Mouse (Mus musculus) 416B (cell line): Measurements from ENCODE around the gene Lrp1.

Experiments
- DNase-seq: peaks from one replicate; pipeline ENCODE4 v3.0.0; 2011; ENCODE audit warnings: low read depth

Lrp1 gene

DNA sequence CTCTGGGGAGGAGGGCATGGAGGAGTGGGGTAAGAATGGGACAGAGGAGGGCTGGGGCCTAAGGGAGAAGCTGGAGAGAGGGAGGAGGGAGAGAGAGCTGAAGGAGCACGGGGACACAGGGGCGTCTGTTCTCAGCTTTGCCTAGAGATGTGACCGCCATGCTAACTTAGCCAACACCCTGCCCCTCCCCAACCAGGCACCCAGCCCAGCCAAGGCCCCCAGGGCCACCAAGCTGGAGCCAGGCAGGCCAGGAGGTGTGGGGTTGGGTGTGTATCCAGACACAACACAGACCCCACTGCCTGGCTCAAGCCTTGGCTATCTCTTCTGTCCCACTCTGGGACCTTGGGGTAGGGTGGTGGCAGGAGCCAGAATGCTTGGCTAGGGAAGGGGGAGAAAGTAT lies 5.4 kb downstream of the Lrp1 start:
- DNase-seq = no peak

DNA sequence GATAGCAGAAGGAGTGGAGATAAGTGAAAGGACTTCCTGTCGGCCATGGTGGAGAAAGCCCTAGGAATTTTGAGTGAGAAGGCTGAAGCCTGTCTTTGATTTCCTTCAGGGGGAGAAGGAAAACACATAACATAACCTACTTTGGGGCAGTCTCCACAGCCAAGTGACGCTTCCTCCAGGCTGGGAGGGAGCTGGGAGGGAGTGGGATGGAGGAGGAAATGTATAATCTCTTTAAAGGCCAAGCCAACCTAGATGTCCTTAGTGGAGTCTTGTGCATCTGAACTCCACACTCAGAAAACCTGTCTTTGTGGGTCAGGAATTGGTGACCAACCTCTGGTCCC lies 5.9 kb downstream of the Lrp1 start:
- no peak for DNase-seq

DNA sequence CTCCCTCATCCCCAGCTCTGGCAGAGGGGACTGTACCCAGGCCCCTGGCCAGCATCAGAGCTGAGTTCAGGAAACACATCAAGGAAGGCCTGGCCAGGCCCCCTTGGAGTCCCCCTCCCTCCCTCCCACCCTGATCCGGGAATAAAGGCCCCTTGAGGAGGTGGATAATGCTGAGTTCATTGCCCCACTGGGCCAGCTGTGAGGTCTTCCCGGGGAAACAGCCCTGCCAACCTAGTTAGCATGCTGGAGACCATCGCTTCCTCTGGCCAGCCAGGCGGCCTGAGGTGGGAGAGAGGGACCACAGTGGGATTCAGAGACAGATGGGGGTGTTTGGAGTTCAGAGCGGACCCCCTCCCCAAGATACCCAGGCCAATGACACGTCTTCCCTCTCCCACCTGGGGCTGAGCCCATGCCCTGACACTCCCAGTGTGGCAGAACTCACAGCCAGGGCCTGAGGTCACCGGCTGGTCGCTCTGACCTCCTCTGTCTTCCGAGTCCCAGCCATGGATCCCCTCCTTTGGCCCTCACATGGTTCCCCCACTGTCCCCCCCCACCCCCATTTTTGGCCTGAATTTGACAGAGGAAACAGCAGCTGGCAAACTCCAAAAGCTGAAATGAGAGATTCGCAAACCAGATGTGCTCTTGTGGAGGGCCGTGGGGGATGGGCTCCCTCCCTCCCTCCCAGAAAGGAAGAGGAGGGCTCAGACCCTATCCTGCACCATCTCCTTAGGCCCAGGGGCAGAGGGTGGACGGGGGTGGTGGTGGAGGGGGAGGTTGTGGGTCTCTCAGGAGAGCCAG lies 6.5 kb downstream of the Lrp1 start:
- no peak for DNase-seq

- no peak for DNase-seq
Observed at GRCm38 (mm10) chr10:127612079-127612775, 8.7 kb downstream of the Lrp1 start.

DNA sequence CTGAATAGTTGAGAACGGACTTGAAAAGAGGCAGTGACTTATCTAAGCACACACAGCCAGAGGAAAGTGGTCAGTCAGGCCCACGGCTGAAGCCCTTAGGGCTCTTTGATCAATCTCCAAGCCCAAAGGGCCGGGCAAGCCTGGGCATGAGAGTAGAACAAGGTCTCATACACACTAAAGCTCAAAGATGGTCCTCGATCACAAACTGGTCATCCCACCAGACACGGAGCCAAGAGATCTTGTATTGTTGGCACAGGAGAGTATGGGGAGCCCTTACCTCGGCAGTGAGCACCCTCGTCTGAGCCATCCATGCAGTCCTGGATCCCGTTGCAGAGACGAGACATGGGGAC lies 10.9 kb downstream of the Lrp1 start:
- no peak for DNase-seq

DNA sequence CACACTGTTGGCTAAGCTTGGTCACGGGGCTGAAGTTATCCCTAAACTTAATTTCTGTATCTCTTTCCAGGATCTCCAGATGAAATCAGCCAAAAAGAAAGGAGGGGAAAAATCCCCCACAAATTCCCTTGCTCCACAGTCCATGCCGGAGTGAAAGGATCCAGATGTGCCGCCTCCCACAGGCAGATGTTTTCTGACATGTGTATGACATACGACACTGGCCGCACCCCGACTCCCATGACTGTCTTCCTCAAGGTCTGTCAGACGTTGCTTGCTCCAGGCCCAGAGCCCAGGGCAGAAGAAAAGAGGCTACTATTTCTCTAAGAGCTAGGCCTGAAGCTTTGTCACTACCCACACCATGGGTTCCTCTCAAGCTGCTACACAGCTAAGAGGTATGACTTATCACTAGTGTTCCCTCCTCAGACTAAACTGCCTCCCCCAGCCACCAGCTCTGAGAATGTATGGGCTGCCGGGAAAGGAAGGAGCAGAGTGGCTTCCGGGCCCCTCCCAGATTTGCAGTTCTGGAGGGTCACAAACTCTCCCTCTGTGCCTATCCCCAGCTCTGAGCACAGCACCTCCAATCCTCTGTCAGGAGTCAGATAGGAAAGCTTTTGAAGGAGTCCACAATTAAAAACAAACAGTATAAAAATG lies 11.4 kb downstream of the Lrp1 start:
- no peak for DNase-seq

- peak; percentile 64 for DNase-seq
Observed at GRCm38 (mm10) chr10:127607059-127607458, 13.9 kb downstream of the Lrp1 start.

- no peak for DNase-seq
Observed at GRCm38 (mm10) chr10:127605756-127606155, 15.2 kb downstream of the Lrp1 start.

DNA sequence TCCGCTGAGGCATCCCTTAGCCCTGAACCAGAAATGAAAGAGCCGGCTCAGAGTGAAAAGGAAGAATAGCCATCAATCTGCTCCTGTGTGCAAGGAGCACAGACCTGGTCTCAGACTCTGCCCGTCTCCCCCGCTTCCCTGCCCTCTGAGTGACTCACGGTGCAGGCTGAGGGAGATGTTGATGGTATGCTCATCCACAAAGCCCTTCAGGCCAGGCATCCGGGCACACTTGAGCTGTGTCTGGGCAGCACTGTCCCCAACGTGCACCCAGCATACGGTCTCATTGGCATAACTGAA lies 15.7 kb downstream of the Lrp1 start:
- peak; percentile 50 for DNase-seq

DNA sequence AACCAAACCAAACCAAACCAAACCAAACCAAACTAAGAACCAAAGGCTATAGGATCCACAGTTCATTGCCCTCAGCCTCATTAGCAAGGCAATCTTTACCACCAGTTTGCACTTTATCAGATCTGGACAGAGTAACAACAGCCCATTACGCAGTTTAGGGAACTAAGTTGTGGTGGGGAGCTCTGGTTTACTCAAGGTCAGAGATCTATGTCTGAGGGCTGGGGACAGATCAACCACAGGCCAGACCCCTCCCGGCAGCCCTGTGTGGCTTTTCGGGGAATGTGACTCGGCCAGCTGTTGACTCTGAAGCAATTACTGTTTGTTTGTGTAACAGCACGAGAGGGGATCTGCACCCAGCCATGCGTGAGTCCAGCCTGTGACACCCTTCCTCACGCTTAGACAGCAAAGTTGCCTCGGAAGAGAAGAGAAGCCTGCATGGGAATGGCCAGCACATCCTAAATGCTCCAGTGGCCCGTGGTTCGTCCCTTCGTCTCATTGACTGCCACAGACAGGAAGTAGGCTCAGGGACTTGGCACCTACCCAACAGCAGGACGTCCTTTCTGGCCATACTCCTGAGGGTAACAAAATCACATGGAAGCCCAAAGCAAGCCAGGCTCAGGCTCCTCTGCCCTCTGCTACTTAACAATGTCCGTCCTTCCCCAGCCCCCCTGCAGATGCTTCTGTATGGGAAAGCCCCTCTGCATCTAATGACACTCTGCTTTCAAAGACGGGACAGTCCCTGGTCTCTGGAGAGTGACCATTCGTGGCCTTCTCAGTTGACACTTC lies 16.3 kb downstream of the Lrp1 start:
- DNase-seq = peak; percentile 96

DNA sequence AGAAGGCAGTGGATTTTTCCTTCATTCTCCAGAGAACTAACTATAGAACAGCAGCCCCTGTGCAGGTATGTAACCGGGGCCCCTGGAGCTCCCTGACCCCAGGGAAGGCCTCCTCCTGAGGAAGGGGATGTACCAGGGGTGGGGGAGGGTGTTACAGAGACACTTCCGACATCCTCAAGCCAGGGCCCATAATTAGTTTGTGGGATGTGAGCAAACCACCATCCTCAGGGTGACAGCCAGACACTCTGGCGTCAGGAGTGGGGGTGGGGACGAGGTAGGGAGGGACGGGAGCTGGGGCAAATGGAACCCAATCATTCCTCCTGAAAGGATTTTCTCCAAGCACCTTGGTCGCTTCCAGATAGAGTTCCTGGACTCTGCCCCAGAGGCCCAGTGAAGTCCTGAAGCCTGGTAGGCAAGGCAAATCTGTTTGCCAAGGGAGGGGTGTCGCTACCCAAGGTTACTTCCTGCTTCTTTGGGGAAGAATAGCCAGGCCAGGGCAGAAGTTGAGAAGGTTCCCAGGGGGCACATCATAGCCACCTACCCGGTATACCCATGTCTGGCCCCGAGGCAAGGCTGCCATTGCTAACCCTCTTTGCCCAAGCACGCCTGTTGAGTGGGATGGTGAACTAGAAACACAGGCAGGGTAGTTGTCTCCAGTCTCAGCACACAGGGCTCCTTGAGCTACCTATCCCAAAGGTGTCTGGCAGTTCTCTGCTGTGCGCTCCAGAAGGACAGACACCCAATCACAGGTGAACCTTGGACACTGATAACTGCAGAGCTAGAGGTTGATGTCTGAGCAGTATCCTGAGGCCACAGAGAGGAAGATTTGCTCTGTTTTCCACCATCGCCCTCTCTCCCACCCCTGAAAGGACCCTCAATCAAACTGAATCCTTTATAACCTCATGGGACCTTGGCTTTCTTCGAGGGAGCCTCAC lies 17.2 kb downstream of the Lrp1 start:
- DNase-seq = no peak

DNA sequence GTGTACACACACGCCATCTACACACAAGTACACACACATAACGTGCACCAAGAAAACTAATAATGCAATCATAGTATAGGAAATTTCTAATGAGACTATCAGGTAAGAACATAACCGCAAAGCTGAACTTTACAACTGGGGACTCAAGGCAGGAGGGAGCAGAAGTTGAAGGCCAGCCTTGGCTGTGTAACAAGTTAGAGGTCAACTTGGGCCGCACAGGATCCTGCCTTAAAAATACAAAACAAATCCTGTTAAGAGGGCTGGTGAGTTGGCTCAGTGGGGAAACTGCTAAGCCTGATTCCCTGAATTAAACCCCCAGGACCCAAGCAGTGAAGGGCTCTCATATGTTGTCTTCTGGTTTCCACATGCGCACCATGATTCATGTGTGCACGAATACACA lies 18.8 kb downstream of the Lrp1 start:
- no peak for DNase-seq

GRCm38 (mm10) chr10:127599779-127600541 lies 21.0 kb downstream of the Lrp1 start:
- no peak for DNase-seq

- DNase-seq = no peak
Observed at GRCm38 (mm10) chr10:127599252-127599651, 21.7 kb downstream of the Lrp1 start.

GRCm38 (mm10) chr10:127598607-127599006 lies 22.3 kb downstream of the Lrp1 start:
- no peak for DNase-seq

GRCm38 (mm10) chr10:127597311-127597901 lies 23.5 kb downstream of the Lrp1 start:
- DNase-seq = no peak

GRCm38 (mm10) chr10:127596321-127596941 lies 24.5 kb downstream of the Lrp1 start:
- DNase-seq = no peak

DNA sequence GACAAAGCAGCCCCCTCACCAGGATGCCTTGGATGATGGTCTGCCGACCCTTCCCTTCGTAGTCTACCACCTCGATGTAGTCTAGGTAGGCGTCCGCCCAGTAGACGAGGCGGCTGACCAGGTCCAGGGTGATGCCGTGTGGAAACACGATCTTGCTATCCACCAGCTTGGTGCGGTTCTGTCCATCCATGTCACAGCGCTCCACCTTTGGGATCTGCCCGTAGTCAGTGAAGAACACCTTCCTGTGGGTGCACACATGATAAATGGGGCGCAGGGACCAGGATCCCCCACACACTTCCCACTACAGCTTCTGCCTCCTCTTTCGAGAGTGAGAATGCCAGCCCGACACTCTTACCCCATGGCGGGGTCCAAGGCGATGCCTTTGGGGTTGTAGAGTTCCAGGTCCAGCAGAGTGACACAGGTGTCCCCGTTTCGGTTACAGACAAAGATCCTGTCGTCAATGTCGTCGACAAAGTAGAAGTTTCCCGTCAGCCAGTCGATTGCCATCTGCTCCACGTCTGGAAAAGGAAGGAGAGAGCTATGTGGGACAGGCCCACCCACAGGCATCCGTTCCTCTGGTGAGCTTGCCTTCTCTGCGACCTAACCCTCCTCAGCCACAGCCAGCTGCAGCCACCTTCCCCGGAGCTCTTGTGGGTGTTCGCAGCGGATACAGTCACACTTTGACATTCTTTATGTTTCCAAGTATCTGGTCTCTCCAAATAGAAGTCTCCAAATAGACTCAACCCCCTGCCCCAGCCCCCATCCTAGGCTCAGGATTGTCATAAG lies 25.8 kb downstream of the Lrp1 start:
- no peak for DNase-seq

- peak; percentile 60 for DNase-seq
Observed at GRCm38 (mm10) chr10:127594405-127594804, 26.5 kb downstream of the Lrp1 start.
